Mouse (Mus musculus) stomach, embryonic 16.5 days (tissue): ENCODE results near the gene Pfkm. TPM values are rescaled to one million over a fixed set of nuclear protein-coding genes. Genes with fewer than 3 reads are reported as not detected.

ENCODE experiments used
- ATAC-seq: fragments of 200-750 bp; cut with Nextera tagmentation; 2 replicates; pipeline ENCODE4 v1.8.0; 2017; ENCODE audit warnings: moderate number of reproducible peaks, moderate TSS enrichment; ENCODE audit not compliant: insufficient read depth, low FRiP score
- H3K27ac ChIP-seq: fragments of 300-500 bp; sonication (generic); 2 replicates; pipeline ENCODE4 v1.5.1; 2014; ENCODE audit warnings: low read length
- H3K27me3 ChIP-seq: fragments of 300-500 bp; sonication (generic); 2 replicates; pipeline ENCODE4 v1.6.1; 2014; ENCODE audit warnings: low read length, control low read depth, mixed read lengths; ENCODE audit not compliant: control insufficient read depth, insufficient read depth
- H3K36me3 ChIP-seq: fragments of 300-500 bp; sonication (generic); 2 replicates; pipeline ENCODE4 v1.6.1; 2014; ENCODE audit warnings: low read length; ENCODE audit not compliant: control insufficient read depth, insufficient read depth
- H3K4me1 ChIP-seq: fragments of 300-500 bp; sonication (generic); 2 replicates; pipeline ENCODE4 v1.6.1; 2014; ENCODE audit warnings: low read length, control low read depth, mixed read lengths; ENCODE audit not compliant: control insufficient read depth, insufficient read depth
- H3K4me2 ChIP-seq: fragments of 300-500 bp; sonication (generic); 2 replicates; pipeline ENCODE4 v1.6.1; 2014; ENCODE audit warnings: low read depth, low read length, mixed read lengths
- H3K4me3 ChIP-seq: fragments of 300-500 bp; sonication (generic); replicated peaks from 2 replicates; pipeline ENCODE4 v1.5.1; 2014; ENCODE audit warnings: mild to moderate bottlenecking, low read length
- H3K9ac ChIP-seq: fragments of 300-500 bp; sonication (generic); 2 replicates; pipeline ENCODE4 v1.6.1; 2014; ENCODE audit warnings: low read length
- H3K9me3 ChIP-seq: fragments of 300-500 bp; sonication (generic); replicated peaks from 2 replicates; pipeline ENCODE4 v1.6.1; 2016; ENCODE audit warnings: low read length, control low read depth; ENCODE audit not compliant: control insufficient read depth
- WGBS: fragments of 180-500 bp; shearing (Covaris S2); extraction: QIAGEN DNeasy Blood & Tissue Kit; methylation state at CpG from one replicate; pipeline ENCODE4 v1.1.7; 2014; 5-methylcytosine and 5-hydroxymethylcytosine counted together
- polyA plus RNA-seq: library from polyadenylated mRNA; unstranded; fragments of >200 nt; fragmentation: Nextera tagmentation; extraction: Ambion mirVana; gene quantifications from 2 replicates; pipeline ENCODE4 v1.2.1, GENCODE M21; 2015

Pfkm gene
- polyA plus RNA-seq, 1 experiment from 2014 or later, result 45.5 TPM

GRCm38 (mm10) chr15:98068506-98068905 lies 23.9 kb upstream of the Pfkm start:
- H3K4me3 ChIP-seq, result no peak overlapping the region
- no peaks in the 10 kb centered on the region for H3K27me3 ChIP-seq
- H3K27ac ChIP-seq, result no peak overlapping the region
- no peak overlapping the region for H3K9ac ChIP-seq
- H3K4me1 ChIP-seq, result no peaks in the 10 kb centered on the region
- H3K36me3 ChIP-seq, result peaks cover 24% of the 10 kb centered on the region
- no peak overlapping the region for H3K4me2 ChIP-seq
- H3K9me3 ChIP-seq, result no peaks in the 10 kb centered on the region
- 91% methylated on average over 9 of the region's 9 CpGs for WGBS
- ATAC-seq, result no peak

GRCm38 (mm10) chr15:98069566-98070245 lies 22.7 kb upstream of the Pfkm start:
- Histone ChIP-seq H3K4me1 (no peaks in the 10 kb centered on the region), H3K4me2 (no peak overlapping the region), H3K27me3 (no peaks in the 10 kb centered on the region), H3K27ac (no peak overlapping the region), H3K36me3 (peaks cover 22% of the 10 kb centered on the region), H3K9ac (no peak overlapping the region), H3K9me3 (no peaks in the 10 kb centered on the region), H3K4me3 (no peak overlapping the region)
- 88% methylated on average over 8 of the region's 8 CpGs for WGBS
- no peak for ATAC-seq

DNA sequence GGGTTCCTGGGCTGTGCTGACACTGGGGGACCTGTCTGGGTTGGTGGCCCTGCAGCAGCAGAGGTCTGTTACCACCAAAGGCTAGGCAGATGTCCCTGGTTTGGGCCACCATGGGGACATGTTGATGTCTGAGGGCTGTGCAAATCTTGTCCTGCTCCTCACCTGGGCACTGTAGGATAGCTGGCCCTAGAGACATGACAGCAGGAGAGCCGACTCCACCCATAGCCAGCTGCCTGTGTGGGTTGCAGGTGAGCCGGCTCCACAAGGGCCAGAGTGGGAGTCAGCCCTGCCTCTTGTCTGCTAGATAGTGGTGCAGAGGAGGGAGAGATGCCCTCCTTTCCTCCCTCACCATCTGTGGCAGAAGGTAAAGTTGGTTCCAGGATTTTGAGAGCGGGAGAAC lies 22.0 kb upstream of the Pfkm start:
- ATAC-seq, result no peak
- Histone ChIP-seq H3K27me3 (no peaks in the 10 kb centered on the region), H3K9ac (no peak overlapping the region), H3K9me3 (no peaks in the 10 kb centered on the region), H3K27ac (no peak overlapping the region), H3K36me3 (peaks cover 21% of the 10 kb centered on the region), H3K4me3 (no peak overlapping the region), H3K4me1 (no peaks in the 10 kb centered on the region), H3K4me2 (no peak overlapping the region)
- WGBS, result 91% methylated on average over 3 of the region's 3 CpGs

- ATAC-seq, result no peak
- Histone ChIP-seq H3K9me3 (no peaks in the 10 kb centered on the region), H3K4me2 (no peak overlapping the region), H3K27me3 (no peaks in the 10 kb centered on the region), H3K4me1 (no peaks in the 10 kb centered on the region), H3K27ac (no peak overlapping the region), H3K36me3 (peaks cover 19% of the 10 kb centered on the region), H3K4me3 (no peak overlapping the region), H3K9ac (no peak overlapping the region)
- WGBS, result 92% methylated on average over 8 of the region's 8 CpGs
These were observed 17.9 kb upstream of the Pfkm start for GRCm38 (mm10) chr15:98074521-98074920.

GRCm38 (mm10) chr15:98075034-98075433 lies 17.4 kb upstream of the Pfkm start:
- H3K27me3 ChIP-seq, result no peaks in the 10 kb centered on the region
- H3K4me3 ChIP-seq, result no peak overlapping the region
- H3K36me3 ChIP-seq, result peaks cover 16% of the 10 kb centered on the region
- no peak overlapping the region for H3K27ac ChIP-seq
- H3K9ac ChIP-seq, result no peak overlapping the region
- ATAC-seq, result no peak
- 89% methylated on average over 16 of the region's 16 CpGs for WGBS
- no peaks in the 10 kb centered on the region for H3K4me1 ChIP-seq
- no peaks in the 10 kb centered on the region for H3K9me3 ChIP-seq
- no peak overlapping the region for H3K4me2 ChIP-seq

DNA sequence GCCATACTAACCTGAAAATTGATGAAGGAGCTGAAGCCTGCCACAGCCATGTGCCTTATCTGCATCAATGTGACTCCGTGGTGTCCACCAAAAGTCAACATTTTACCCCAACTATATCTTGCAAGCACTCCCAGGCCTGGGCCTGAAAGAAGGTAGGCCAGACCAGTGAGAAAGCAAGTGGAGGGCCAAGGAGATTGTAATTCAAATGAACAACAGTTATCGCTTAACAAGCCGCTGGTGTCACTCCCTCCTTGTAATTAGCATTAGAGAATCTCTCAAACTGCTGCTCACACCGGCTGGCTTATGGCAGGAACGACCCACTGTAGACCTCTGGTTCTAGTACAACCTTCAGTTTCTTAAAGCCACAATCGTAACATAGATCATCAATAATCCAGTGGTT lies 15.5 kb upstream of the Pfkm start:
- H3K27ac ChIP-seq, result no peak overlapping the region
- H3K9ac ChIP-seq, result no peak overlapping the region
- H3K36me3 ChIP-seq, result peaks cover 11% of the 10 kb centered on the region
- H3K9me3 ChIP-seq, result no peaks in the 10 kb centered on the region
- 85% methylated on average over 6 of the region's 6 CpGs for WGBS
- H3K4me2 ChIP-seq, result no peak overlapping the region
- H3K4me3 ChIP-seq, result no peak overlapping the region
- no peaks in the 10 kb centered on the region for H3K4me1 ChIP-seq
- no peak for ATAC-seq
- H3K27me3 ChIP-seq, result no peaks in the 10 kb centered on the region

DNA sequence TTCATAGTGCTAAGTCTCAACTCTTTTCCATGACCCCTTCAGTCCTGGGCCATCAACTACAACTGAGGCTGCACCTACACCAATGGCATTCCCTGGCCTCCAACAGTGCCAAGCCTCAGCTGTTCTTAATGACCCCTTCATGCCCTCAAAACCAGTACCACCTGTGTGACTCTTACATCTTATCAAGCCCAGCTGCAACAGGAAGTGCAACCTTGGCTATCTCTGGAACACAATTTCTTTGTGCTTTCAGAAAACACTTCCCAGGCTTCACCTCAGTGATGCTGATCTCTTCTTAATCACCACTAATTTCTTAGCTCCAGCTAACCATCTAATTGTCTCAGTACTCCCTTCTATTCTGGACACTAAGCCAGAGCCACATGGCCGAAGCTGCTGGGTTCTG lies 3.5 kb upstream of the Pfkm start:
- Histone ChIP-seq H3K27ac (no peak overlapping the region), H3K9ac (no peak overlapping the region), H3K27me3 (no peaks in the 10 kb centered on the region), H3K36me3 (peaks cover under 1% of the 10 kb centered on the region; the same call in 1 of the 2 replicates), H3K4me2 (no peak overlapping the region), H3K4me1 (peaks cover 12% of the 10 kb centered on the region), H3K9me3 (no peaks in the 10 kb centered on the region), H3K4me3 (no peak overlapping the region)
- WGBS, result 83% methylated on average over 1 of the region's 1 CpGs
- no peak for ATAC-seq

DNA sequence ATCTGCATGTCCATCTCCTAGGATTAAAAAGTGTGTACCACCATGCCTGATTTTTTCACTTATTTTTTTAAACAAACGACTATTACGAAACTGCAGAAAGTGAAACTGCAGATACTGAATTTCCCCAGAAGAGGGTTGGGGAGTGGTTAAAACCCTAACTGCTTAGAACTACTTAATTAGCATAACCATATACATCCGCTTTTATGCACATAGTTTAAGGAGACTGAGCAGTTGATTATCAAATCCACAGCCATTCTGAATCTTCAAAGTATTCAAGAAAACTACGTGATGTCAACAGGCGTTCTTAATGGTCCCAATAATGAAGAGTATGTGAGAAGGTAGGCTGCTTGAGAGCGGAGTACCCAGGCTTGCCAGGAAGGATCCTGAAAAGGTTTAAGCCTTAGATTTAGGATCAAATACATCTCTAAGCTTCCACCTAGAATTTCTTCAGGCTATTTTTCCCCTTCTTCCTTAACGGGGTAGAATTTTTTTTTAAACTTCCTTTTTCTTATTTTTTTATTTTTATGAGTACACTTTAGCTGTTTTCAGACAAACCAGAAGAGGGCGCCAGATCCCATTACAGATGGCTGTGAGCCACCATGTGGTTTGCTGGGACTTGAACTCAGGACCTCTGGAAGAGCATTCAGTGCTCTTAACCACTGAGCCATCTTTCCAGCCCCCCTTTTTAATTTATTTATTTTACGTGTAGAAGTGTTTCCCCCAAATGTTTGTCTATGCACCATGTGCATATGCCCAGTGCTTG lies 2.8 kb upstream of the Pfkm start:
- Histone ChIP-seq H3K36me3 (no peaks in the 10 kb centered on the region), H3K27me3 (no peaks in the 10 kb centered on the region), H3K9me3 (no peaks in the 10 kb centered on the region), H3K9ac (no peak overlapping the region), H3K4me1 (peaks cover 13% of the 10 kb centered on the region), H3K4me3 (no peak overlapping the region), H3K4me2 (no peak overlapping the region), H3K27ac (no peak overlapping the region)
- 75% methylated on average over 9 of the region's 9 CpGs for WGBS
- ATAC-seq, result no peak

- 14% methylated on average over 4 of the region's 4 CpGs for WGBS
- ATAC-seq, result no peak; the same call in 1 of the 2 replicates
- H3K4me3 ChIP-seq, result peak overlapping the region; percentile 83
- H3K27me3 ChIP-seq, result no peaks in the 10 kb centered on the region
- H3K4me2 ChIP-seq, result peak overlapping the region; percentile 73
- peak overlapping the region; percentile 44 for H3K9ac ChIP-seq
- peaks cover 13% of the 10 kb centered on the region for H3K4me1 ChIP-seq
- H3K27ac ChIP-seq, result no peak overlapping the region
- no peaks in the 10 kb centered on the region for H3K9me3 ChIP-seq
- H3K36me3 ChIP-seq, result no peaks in the 10 kb centered on the region
These were observed 548 bp upstream of the Pfkm start for GRCm38 (mm10) chr15:98091841-98092240.
